Mouse (Mus musculus) intestine, embryonic 15.5 days (tissue): ENCODE measurements around the gene Elavl2. TPM values are rescaled to one million over a fixed set of nuclear protein-coding genes. Genes with fewer than 3 reads are reported as not detected.

ENCODE experiments used
- ATAC-seq: fragments of 200-750 bp; cut with Nextera tagmentation; 2 replicates; pipeline ENCODE4 v1.8.0; 2017; ENCODE audit warnings: moderate TSS enrichment, moderate library complexity
- H3K27ac ChIP-seq: fragments of 300-500 bp; sonication (generic); 2 replicates; pipeline ENCODE4 v1.5.1; 2015; ENCODE audit warnings: mild to moderate bottlenecking, inconsistent platforms
- H3K27me3 ChIP-seq: fragments of 300-500 bp; sonication (generic); replicated peaks from 2 replicates; pipeline ENCODE4 v1.6.1; 2015; ENCODE audit warnings: inconsistent platforms
- H3K36me3 ChIP-seq: fragments of 300-500 bp; sonication (generic); 2 replicates; pipeline ENCODE4 v1.6.1; 2015; ENCODE audit warnings: inconsistent platforms
- H3K4me1 ChIP-seq: fragments of 300-500 bp; sonication (generic); replicated peaks from 2 replicates; pipeline ENCODE4 v1.6.1; 2015; ENCODE audit warnings: inconsistent platforms
- H3K4me2 ChIP-seq: fragments of 300-500 bp; sonication (generic); replicated peaks from 2 replicates; pipeline ENCODE4 v1.6.1; 2015; ENCODE audit warnings: mild to moderate bottlenecking, inconsistent platforms
- H3K4me3 ChIP-seq: fragments of 300-500 bp; sonication (generic); replicated peaks from 2 replicates; pipeline ENCODE4 v1.5.1; 2015; ENCODE audit warnings: inconsistent platforms
- H3K9ac ChIP-seq: fragments of 300-500 bp; sonication (generic); 2 replicates; pipeline ENCODE4 v1.6.1; 2015; ENCODE audit warnings: inconsistent platforms
- H3K9me3 ChIP-seq: fragments of 300-500 bp; sonication (generic); 2 replicates; pipeline ENCODE4 v1.6.1; 2016; ENCODE audit warnings: inconsistent platforms
- WGBS: fragments of 180-500 bp; shearing (Covaris S2); methylation state at CpG from one replicate; pipeline ENCODE4 v1.1.7; 2015; 5-methylcytosine and 5-hydroxymethylcytosine counted together
- polyA plus RNA-seq: library from polyadenylated mRNA; unstranded; fragments of >200 nt; fragmentation: Nextera tagmentation; extraction: Ambion mirVana; gene quantifications from 2 replicates; pipeline ENCODE4 v1.2.1, GENCODE M21; 2015

The Elavl2 gene
- polyA plus RNA-seq, 1 experiment from 2014 or later = 5.4 TPM

GRCm38 (mm10) chr4:91374571-91375371 is 25.8 kb downstream of the Elavl2 start:
- Histone ChIP-seq H3K4me2 (peak overlapping the region; percentile 73), H3K36me3 (no peaks in the 10 kb centered on the region), H3K9me3 (no peaks in the 10 kb centered on the region), H3K27ac (no peak overlapping the region), H3K4me3 (peak overlapping the region; percentile 44), H3K27me3 (peaks cover 46% of the 10 kb centered on the region), H3K9ac (no peak overlapping the region), H3K4me1 (peaks cover 23% of the 10 kb centered on the region)
- ATAC-seq = 0 out of 2 replicates have a peak, but pooled peaks have one; percentile 29
- under 1% methylated on average over 43 of the region's 46 CpGs for WGBS

- ATAC-seq = no peak
- peaks cover 49% of the 10 kb centered on the region for H3K27me3 ChIP-seq
- H3K4me1 ChIP-seq = peaks cover 23% of the 10 kb centered on the region
- H3K27ac ChIP-seq = no peak overlapping the region
- H3K9ac ChIP-seq = no peak overlapping the region
- no peak overlapping the region for H3K4me2 ChIP-seq
- 3% methylated on average over 13 of the region's 13 CpGs for WGBS
- H3K36me3 ChIP-seq = no peaks in the 10 kb centered on the region
- H3K9me3 ChIP-seq = no peaks in the 10 kb centered on the region
- no peak overlapping the region for H3K4me3 ChIP-seq
Observed at GRCm38 (mm10) chr4:91372844-91373243, 27.7 kb downstream of the Elavl2 start.

- H3K27me3 ChIP-seq = peaks cover 49% of the 10 kb centered on the region
- H3K4me1 ChIP-seq = peaks cover 23% of the 10 kb centered on the region
- ATAC-seq = peak; percentile 75
- H3K9ac ChIP-seq = peak overlapping the region; percentile 34
- H3K4me2 ChIP-seq = peak overlapping the region; percentile 98
- H3K36me3 ChIP-seq = no peaks in the 10 kb centered on the region
- no peaks in the 10 kb centered on the region for H3K9me3 ChIP-seq
- no peak overlapping the region for H3K27ac ChIP-seq
- peak overlapping the region; percentile 55 for H3K4me3 ChIP-seq
- WGBS = 0% methylated on average over 30 of the region's 44 CpGs
Observed at GRCm38 (mm10) chr4:91371819-91372215, 28.8 kb downstream of the Elavl2 start.

- WGBS = under 1% methylated on average over 81 of the region's 82 CpGs
- peak; percentile 55 for ATAC-seq
- peaks cover 23% of the 10 kb centered on the region for H3K4me1 ChIP-seq
- H3K9ac ChIP-seq = peak overlapping the region; percentile 34
- peak overlapping the region; percentile 55 for H3K4me3 ChIP-seq
- peaks cover 49% of the 10 kb centered on the region for H3K27me3 ChIP-seq
- H3K9me3 ChIP-seq = no peaks in the 10 kb centered on the region
- no peaks in the 10 kb centered on the region for H3K36me3 ChIP-seq
- H3K27ac ChIP-seq = no peak overlapping the region
- H3K4me2 ChIP-seq = peak overlapping the region; percentile 98
Observed at GRCm38 (mm10) chr4:91371131-91371818, 29.3 kb downstream of the Elavl2 start.

- no peak for ATAC-seq
- Histone ChIP-seq H3K27ac (no peak overlapping the region), H3K9ac (no peak overlapping the region), H3K4me2 (no peak overlapping the region), H3K4me3 (no peak overlapping the region), H3K4me1 (no peaks in the 10 kb centered on the region), H3K36me3 (no peaks in the 10 kb centered on the region), H3K27me3 (peaks cover 9% of the 10 kb centered on the region), H3K9me3 (no peaks in the 10 kb centered on the region)
- WGBS = 85% methylated on average over 12 of the region's 12 CpGs
Observed at GRCm38 (mm10) chr4:91365276-91365675, 35.3 kb downstream of the Elavl2 start.

GRCm38 (mm10) chr4:91363963-91364362 is 36.6 kb downstream of the Elavl2 start:
- Histone ChIP-seq H3K4me2 (no peak overlapping the region), H3K36me3 (no peaks in the 10 kb centered on the region), H3K27me3 (no peaks in the 10 kb centered on the region), H3K27ac (no peak overlapping the region), H3K9ac (no peak overlapping the region), H3K4me3 (no peak overlapping the region), H3K4me1 (no peaks in the 10 kb centered on the region), H3K9me3 (no peaks in the 10 kb centered on the region)
- WGBS = 92% methylated on average over 4 of the region's 4 CpGs
- no peak for ATAC-seq

GRCm38 (mm10) chr4:91362520-91362919 is 38.1 kb downstream of the Elavl2 start:
- no peaks in the 10 kb centered on the region for H3K36me3 ChIP-seq
- H3K27ac ChIP-seq = no peak overlapping the region
- ATAC-seq = no peak
- H3K4me2 ChIP-seq = no peak overlapping the region
- no peak overlapping the region for H3K9ac ChIP-seq
- H3K27me3 ChIP-seq = no peaks in the 10 kb centered on the region
- no peak overlapping the region for H3K4me3 ChIP-seq
- WGBS = 71% methylated on average over 5 of the region's 5 CpGs
- no peaks in the 10 kb centered on the region for H3K9me3 ChIP-seq
- H3K4me1 ChIP-seq = no peaks in the 10 kb centered on the region

- no peaks in the 10 kb centered on the region for H3K27me3 ChIP-seq
- H3K4me2 ChIP-seq = no peak overlapping the region
- no peaks in the 10 kb centered on the region for H3K4me1 ChIP-seq
- no peak overlapping the region for H3K27ac ChIP-seq
- H3K36me3 ChIP-seq = no peaks in the 10 kb centered on the region
- ATAC-seq = no peak
- 64% methylated on average over 9 of the region's 9 CpGs for WGBS
- no peak overlapping the region for H3K4me3 ChIP-seq
- no peaks in the 10 kb centered on the region for H3K9me3 ChIP-seq
- no peak overlapping the region for H3K9ac ChIP-seq
Observed at GRCm38 (mm10) chr4:91353138-91353537, 47.4 kb downstream of the Elavl2 start.

GRCm38 (mm10) chr4:91349579-91349978 is 51.0 kb downstream of the Elavl2 start:
- Histone ChIP-seq H3K9ac (no peak overlapping the region), H3K9me3 (no peaks in the 10 kb centered on the region), H3K27me3 (no peaks in the 10 kb centered on the region), H3K4me2 (no peak overlapping the region), H3K4me3 (no peak overlapping the region), H3K4me1 (no peaks in the 10 kb centered on the region), H3K27ac (no peak overlapping the region), H3K36me3 (no peaks in the 10 kb centered on the region)
- no peak for ATAC-seq
- WGBS = 83% methylated on average over 5 of the region's 5 CpGs

- no peak overlapping the region for H3K9ac ChIP-seq
- no peak overlapping the region for H3K4me2 ChIP-seq
- H3K4me3 ChIP-seq = no peak overlapping the region
- H3K27ac ChIP-seq = no peak overlapping the region
- no peaks in the 10 kb centered on the region for H3K9me3 ChIP-seq
- 85% methylated on average over 4 of the region's 4 CpGs for WGBS
- no peaks in the 10 kb centered on the region for H3K4me1 ChIP-seq
- no peaks in the 10 kb centered on the region for H3K36me3 ChIP-seq
- no peak for ATAC-seq
- no peaks in the 10 kb centered on the region for H3K27me3 ChIP-seq
Observed at GRCm38 (mm10) chr4:91334177-91334576, 66.4 kb downstream of the Elavl2 start.

- no peak overlapping the region for H3K27ac ChIP-seq
- no peaks in the 10 kb centered on the region for H3K36me3 ChIP-seq
- H3K4me3 ChIP-seq = no peak overlapping the region
- ATAC-seq = no peak
- H3K9me3 ChIP-seq = no peaks in the 10 kb centered on the region
- no peaks in the 10 kb centered on the region for H3K27me3 ChIP-seq
- H3K4me1 ChIP-seq = no peaks in the 10 kb centered on the region
- no peak overlapping the region for H3K4me2 ChIP-seq
- H3K9ac ChIP-seq = no peak overlapping the region
- 90% methylated on average over 1 of the region's 1 CpGs for WGBS
Observed at GRCm38 (mm10) chr4:91310801-91311200, 89.8 kb downstream of the Elavl2 start.

GRCm38 (mm10) chr4:91297706-91298105 is 102.9 kb downstream of the Elavl2 start:
- no peak overlapping the region for H3K4me2 ChIP-seq
- H3K36me3 ChIP-seq = no peaks in the 10 kb centered on the region
- no peaks in the 10 kb centered on the region for H3K4me1 ChIP-seq
- H3K27me3 ChIP-seq = no peaks in the 10 kb centered on the region
- H3K4me3 ChIP-seq = no peak overlapping the region
- H3K9ac ChIP-seq = no peak overlapping the region
- ATAC-seq = no peak
- H3K9me3 ChIP-seq = no peaks in the 10 kb centered on the region
- no peak overlapping the region for H3K27ac ChIP-seq

GRCm38 (mm10) chr4:91295317-91295716 is 105.3 kb downstream of the Elavl2 start:
- Histone ChIP-seq H3K4me2 (no peak overlapping the region), H3K36me3 (no peaks in the 10 kb centered on the region), H3K4me1 (no peaks in the 10 kb centered on the region), H3K9ac (no peak overlapping the region), H3K9me3 (no peaks in the 10 kb centered on the region), H3K27ac (no peak overlapping the region), H3K27me3 (no peaks in the 10 kb centered on the region), H3K4me3 (no peak overlapping the region)
- WGBS = 60% methylated on average over 4 of the region's 4 CpGs
- no peak for ATAC-seq
